Mouse (Mus musculus): ENCODE data around the gene Zbtb17.

DNA sequence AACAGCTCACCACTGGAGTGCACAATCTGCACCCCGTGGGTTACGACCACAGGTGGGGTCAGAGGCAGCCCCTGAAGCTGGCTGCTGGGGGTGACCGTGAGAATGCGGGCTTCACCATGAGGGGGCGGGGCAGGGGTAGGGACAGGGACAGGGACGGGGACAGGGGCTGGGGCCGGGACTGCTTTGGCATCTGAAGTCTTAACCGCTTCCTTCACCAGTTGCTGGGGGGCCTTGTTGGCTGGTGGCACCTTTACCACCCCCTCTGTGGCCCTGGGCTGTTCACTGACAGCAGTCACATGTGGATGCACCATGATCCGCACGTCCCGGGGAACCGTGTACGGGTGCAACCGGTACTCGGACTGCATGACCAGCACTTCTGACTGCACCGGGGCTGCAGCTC lies 27.0 kb downstream of the Zbtb17 start:
- TF ChIP-seq TAL1 (IDR thresholded peaks at IDR 0.05; ENCODE audit: low read length) (no peak), GATA1 (IDR thresholded peaks at IDR 0.05; ENCODE audit: low read length) (no peak)
